Mouse (Mus musculus) MEL-GATA-1-ER (cell line): ENCODE measurements around the gene Pipox.

ENCODE experiments used
- DNase-seq: peaks from one replicate; pipeline ENCODE4 v3.0.0-alpha.2; 2012; ENCODE audit warnings: low read depth; ENCODE audit errors: extremely low read depth

The Pipox gene

GRCm38 (mm10) chr11:77909376-77909775 is 15.5 kb upstream of the Pipox start:
- DNase-seq = no peak

- DNase-seq = no peak
Measured at GRCm38 (mm10) chr11:77908468-77908867, 14.6 kb upstream of the Pipox start.

GRCm38 (mm10) chr11:77906747-77907174 is 12.9 kb upstream of the Pipox start:
- no peak for DNase-seq

- no peak for DNase-seq
Measured at GRCm38 (mm10) chr11:77906097-77906687, 12.3 kb upstream of the Pipox start.

- DNase-seq = no peak
Measured at GRCm38 (mm10) chr11:77904707-77905106, 10.8 kb upstream of the Pipox start.

- no peak for DNase-seq
Measured at GRCm38 (mm10) chr11:77903761-77904160, 9.9 kb upstream of the Pipox start.

GRCm38 (mm10) chr11:77901775-77902355 is 8.0 kb upstream of the Pipox start:
- no peak for DNase-seq

- no peak for DNase-seq
Measured at GRCm38 (mm10) chr11:77901366-77901765, 7.5 kb upstream of the Pipox start.

- no peak for DNase-seq
Measured at GRCm38 (mm10) chr11:77900696-77901095, 6.8 kb upstream of the Pipox start.

- no peak for DNase-seq
Measured at GRCm38 (mm10) chr11:77900187-77900586, 6.3 kb upstream of the Pipox start.

- DNase-seq = no peak
Measured at GRCm38 (mm10) chr11:77896820-77897805, 3.2 kb upstream of the Pipox start.

GRCm38 (mm10) chr11:77896480-77896819 is 2.6 kb upstream of the Pipox start:
- no peak for DNase-seq

GRCm38 (mm10) chr11:77896011-77896410 is 2.1 kb upstream of the Pipox start:
- no peak for DNase-seq

GRCm38 (mm10) chr11:77894967-77895366 is 1.1 kb upstream of the Pipox start:
- no peak for DNase-seq

GRCm38 (mm10) chr11:77893283-77893682 is 613 bp downstream of the Pipox start:
- DNase-seq = no peak

GRCm38 (mm10) chr11:77892883-77893282 is 1.0 kb downstream of the Pipox start:
- DNase-seq = no peak

- no peak for DNase-seq
Measured at GRCm38 (mm10) chr11:77890648-77891258, 3.1 kb downstream of the Pipox start.

GRCm38 (mm10) chr11:77889484-77889883 is 4.4 kb downstream of the Pipox start:
- DNase-seq = no peak

- DNase-seq = no peak
Measured at GRCm38 (mm10) chr11:77888846-77889245, 5.0 kb downstream of the Pipox start.

GRCm38 (mm10) chr11:77887373-77887960 is 6.4 kb downstream of the Pipox start:
- DNase-seq = no peak

- no peak for DNase-seq
Measured at GRCm38 (mm10) chr11:77885246-77885575, 8.7 kb downstream of the Pipox start.
